Mouse (Mus musculus) thymus, postnatal 14 days (tissue): Measurements from ENCODE around the gene B830017H08Rik.

Source experiments
- DNase-seq: peaks from one replicate; pipeline ENCODE4 v3.0.0; 2021

B830017H08Rik gene

DNA sequence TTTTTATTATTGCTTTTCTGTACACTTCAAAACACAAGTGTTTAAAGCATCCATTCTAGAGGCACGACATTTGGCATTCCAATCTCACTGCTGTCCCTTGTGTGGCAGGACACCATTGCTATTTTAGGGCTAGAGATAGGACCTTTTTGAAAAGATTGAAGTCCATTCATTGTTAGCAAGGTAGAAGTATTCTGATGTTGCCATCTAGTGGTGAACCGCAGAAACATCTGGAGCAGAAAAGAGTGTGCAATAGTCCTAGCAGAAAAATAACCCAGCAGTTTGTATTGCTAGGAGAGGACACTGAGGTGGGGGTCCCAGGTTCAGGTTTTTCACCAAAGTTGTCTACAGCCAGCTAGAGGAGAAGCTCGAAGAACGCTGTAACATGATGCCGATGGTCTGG lies 20.8 kb upstream of the B830017H08Rik start:
- peak; percentile 36 for DNase-seq

DNA sequence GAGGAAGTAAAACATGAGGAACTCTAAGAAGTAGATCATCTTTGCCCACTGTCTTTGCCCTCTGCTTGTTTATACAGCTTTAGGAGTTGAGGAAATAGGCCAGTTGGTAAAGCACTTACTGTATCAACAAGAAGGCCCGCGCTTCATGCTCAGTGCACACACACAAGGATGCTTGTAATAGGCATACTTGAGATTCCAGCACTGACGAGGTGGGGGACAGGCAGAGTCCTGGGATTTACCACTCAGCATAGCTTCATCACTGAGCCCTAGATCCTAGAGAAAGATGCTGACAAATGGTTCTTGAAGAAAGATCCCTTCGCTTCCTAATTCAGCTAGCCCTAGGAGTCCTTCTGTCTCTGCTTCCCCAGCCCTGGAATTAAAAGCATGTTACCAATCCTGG lies 19.7 kb upstream of the B830017H08Rik start:
- no peak for DNase-seq

DNA sequence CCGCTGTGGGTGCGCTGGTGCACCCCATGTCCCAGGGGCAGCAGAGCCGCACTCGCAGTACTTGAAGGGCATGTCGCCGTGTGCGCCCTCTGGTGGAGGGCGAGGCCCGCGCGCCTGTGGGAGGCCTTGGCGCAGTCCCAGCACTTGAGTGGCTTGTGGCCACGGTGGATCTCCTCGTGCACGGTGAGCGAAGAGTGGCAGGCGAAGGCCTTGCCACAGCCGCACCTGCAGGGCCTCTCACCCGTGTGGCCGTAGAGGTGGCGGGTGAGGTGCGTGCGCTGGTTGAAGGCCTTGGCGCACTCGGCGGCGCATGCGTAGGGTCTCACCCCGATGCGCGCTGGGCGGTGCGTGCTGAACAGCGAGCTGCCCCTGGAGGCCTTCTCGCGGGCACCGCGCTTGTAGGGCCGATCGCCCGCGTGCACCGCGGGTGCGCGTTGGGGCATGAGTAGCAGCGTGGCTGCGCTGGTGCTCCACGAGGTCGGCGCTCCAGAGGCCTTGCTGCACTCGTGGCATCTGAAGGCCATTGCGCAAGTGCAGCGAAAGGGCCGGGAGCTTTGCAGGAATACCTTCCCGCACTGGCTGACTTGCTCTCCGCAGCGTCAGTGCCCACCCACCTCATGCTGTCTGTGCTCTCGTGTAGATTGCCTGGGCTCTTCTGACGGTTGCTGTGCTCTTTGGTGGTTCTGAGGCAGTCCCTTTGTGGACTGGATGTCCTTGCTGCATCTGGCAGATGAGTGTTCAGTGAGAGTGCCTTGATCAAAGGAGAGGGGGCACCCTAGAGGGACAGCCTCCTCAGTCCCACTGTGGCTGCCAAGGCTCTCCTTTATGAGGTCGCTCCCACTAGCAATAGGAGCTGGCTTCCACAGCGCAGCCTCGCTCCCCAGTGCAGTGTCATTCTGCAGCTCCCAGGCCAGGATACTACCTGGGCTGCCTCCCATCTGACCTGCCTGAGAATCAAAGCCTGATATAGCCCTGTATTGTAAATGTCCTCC lies 17.2 kb upstream of the B830017H08Rik start:
- peak; percentile 82 for DNase-seq

DNA sequence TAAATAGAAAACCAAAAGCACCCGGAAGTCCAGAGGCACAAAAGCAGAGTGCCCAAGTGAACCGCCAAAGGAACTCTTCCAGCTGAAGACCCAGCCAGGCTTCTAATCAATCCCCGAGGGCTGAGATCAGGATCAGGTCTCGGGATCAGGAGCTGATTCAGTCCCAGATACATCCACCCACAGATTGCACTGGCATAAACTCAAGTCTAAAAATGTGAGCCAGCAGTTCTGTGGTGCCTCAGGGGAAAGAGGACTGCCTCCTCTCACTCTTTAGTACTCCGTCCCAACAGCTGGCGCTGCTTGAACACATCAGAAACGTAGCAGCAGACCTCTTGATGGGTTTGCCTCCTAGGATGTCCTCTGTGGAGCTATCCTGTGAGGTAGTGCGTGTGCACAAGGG lies 16.4 kb upstream of the B830017H08Rik start:
- no peak for DNase-seq

DNA sequence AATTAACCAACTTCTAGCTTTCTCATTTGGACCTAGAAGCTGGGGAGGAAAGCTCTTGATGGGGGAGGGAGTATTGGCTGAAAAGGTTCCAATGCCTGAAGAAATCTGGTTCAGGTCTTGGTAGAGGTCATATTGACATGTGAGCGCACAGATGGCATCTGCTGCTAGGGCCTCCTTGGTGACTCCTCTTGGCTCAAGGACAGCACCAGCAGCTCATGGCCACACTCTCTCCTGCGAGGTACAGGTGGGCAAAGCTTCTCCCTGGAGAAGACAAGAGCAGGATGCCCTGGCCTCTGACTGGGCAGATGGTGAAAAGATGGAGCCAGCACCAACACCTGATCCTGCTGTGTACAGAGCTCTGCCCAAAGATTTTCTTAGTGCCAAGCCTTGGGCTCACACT lies 6.4 kb upstream of the B830017H08Rik start:
- DNase-seq: no peak

DNA sequence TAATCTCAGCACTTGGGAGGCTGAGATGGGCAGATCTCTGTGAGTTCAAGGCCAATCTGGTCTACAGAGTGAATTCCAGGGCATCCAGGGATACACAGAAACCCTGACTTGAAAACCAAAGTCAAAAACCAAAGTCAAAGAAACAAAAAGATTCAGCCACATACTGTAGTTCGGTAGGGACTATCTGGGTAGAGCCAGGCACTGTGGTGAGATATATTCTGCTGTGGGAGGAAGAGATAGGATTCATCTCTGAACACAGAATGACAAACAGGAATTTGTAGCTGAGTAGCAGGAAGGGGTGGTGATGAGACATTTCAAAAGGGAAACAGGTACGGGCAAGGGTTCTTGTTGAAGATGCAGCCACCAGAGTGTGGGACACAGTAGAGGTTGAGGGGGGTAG lies 4.7 kb upstream of the B830017H08Rik start:
- DNase-seq: no peak

DNA sequence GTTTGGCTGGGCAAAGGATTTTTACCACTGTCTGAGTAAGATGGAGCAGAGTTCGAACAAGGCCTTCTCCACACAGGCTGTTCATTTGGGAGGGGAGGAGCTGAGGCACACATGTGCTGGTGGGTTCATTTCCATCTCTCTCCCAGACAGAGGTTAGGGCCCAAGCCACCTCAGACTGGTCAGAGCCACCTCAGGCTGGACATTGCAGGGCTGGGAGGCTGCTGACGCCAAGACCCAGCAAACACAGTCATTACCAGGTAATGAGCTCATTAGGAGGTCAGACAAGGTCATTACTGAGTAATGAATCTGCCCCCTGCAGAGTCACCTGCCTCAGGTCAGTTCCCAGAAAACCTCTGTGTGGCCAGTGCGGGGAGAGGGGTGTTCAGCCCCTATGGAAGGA lies 4.1 kb upstream of the B830017H08Rik start:
- DNase-seq: no peak

DNA sequence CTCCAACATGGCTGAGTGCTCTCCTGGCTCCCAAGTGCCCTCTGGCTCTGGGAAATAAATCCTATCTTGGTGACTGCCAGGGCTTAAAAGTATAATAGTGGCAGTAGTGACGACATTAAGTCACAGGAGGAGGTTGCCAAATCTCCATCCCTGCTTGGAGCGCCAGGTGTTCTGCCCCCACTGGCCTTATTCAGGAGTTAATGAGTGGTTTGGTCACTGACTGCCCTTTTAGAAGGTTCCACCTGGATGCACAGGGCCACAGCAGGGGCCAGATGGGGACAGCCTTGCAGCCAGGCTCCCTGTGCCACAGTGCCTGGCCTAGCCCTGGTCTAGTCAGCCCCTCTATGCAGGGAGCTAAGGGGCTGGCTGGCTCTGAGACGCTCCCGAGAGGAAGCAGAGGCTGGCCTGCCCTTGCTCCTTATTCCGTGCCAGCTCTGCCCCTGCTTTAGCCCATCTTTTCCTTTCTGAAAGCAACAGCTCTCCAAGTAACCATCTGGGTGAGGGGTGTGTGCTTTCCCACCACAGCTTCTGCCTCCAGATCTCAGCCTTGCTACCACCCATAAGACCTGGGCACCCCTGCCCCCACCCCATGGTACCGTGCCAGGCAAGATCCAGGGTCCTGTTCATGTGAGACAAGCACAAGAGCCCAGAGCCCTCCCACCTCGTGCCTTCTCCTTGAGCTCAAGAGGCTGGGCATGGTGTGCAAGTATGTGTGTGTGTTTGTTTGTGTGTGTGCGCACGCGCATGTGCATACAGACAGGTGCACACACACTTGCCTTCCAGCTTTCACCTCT lies 2.3 kb upstream of the B830017H08Rik start:
- no peak for DNase-seq

DNA sequence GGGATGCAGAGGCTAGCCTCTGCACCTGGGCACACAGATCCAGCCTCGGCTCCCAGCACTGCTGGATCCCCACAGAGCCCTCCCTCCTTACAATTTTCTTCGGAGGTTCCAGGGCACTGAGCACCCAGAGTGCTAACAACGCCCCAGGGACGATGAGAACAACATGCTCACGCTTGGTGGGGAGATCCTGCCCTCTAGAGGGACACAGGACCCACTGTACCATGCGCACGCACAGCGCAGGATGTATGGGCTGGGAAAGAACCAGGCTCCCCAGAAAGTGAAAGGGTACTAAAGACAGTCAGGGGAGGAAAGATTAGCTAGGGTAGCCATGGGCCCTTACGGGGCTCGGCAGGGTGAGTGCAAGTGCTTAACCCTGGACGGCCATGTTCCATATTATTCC lies 1.1 kb upstream of the B830017H08Rik start:
- no peak for DNase-seq

DNA sequence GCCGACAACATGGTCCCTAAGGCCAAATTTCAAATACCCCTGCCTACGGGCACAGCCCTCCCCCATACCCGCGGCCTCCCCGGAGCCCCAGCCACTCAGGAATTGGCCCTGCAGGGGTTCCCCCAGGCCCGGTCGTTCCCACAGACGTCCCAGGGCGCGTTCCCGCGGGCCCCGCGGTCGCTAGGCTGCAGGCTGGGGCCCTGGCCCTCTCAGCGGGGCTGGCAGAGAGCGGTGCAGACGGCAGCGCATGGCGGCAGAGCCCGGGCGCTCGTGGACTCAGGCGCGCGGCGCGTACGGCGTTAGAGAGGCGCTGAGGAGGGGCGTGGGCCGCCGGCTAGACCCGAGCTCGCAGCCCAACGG lies 380 bp downstream of the B830017H08Rik start:
- DNase-seq: no peak

DNA sequence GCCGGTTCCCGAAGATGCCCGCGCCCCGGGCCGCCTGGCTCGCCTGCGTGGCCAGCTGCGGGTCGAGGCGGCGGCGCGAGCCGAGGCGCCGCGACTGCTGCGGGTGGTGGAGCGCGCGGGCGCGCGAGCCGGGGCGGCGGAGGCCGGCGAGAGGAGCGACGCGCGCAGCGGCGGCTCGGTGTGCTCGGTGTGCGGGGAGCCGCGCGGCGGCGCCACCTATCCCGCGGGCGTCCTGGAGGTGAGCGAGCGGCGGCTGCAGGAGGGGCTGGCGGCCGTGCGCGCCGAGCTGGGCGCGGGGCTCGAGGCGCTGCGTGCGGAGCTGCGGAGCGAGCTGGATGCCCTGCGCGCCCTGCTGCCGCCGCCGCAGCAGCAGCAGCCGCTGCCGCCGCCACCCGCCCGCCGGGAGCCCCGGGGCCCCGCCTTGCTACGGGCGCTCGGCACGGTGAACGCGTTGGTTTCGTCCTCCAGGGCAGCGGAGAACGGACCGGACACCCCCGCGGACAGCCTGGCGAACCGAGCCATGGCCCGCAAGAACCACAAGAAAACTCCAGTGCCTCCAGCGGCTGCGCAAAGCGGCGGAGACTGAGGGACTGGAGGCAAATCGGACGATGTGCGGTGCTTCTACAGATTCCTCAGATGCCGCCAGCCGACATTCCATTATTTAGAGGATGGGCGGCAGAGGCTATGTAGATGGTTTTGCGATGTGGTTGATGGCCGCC lies 919 bp downstream of the B830017H08Rik start:
- DNase-seq: no peak

DNA sequence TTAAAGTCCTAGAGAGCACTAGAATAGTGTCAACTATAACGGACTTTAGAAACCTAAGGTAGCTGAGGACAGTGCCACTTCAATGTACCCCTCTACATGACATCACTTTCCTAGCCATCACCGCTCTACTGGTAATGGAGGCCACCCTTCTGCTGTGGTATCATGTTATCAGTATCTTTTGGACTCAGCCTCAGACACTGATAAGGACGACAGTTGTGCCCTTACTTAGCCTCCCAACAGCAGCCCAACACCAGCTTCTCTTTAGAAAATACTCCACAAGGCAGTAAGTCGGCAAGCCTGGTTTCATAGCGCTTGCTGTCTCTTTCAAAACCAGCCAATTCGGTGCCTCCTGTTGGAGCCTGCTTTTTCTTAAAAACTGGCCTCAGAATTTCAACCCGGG lies 1.6 kb downstream of the B830017H08Rik start:
- no peak for DNase-seq

DNA sequence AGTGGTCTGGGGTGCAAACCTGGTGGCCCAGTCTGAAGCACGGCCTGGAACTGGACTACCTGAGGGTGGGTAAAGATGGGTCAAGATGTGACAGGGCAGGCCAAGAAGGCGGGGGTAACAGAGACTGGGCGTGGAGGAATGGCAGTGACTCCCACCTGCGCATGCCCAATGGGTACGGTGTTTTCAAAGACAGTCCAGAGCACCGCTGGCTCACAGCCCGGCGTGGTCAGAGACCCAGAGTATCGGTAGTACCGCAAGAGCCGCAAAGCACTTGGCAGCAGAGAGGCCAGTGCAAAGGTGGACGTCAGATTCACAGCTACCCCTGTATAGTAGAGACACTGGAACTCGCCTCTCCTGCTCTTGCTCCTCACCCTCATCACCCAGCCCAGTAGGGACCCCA lies 2.6 kb downstream of the B830017H08Rik start:
- DNase-seq: no peak

DNA sequence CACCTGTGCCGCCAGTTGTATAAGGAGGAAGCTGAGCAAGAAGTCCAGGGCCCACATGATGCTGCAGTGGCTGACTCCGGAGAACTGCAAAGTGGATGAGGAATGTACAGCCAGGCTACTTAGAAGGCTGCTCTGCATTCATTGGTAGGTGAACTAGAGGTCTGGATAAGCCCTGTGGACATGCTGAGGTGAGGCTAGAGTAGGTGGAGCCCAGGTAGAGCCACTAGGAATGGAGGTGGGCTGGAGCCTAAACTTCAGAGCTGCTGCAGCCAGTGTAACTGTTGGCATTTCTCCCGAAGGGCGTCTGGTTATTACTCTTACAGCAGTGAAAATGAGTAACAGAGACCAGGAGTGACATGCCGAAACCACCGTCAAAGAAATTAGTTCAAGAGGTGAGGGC lies 5.1 kb downstream of the B830017H08Rik start, which contains the start of gene Car15:
Gene Car15, minus strand, starts transcription at position 314 of the 400 bp plus-strand sequence.
- DNase-seq: no peak

DNA sequence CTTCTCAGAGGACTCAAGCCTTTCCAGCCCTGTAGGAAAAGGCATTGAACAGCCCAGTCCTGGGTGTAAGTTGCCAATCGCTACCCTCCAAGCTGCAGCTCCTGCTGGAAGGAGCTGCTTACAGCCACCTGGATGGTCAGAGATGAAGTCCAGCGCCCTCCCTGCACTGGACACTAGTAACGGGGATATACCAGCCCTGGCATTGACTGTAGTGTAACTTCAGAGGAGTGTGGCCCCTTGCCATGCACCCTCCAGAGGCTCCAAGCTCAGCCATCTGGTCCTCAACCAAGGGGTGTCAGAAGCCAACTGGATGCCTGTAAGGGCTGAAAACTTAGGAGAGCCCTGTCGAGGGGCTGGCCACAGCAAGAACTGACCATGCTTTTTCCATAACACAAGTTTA lies 7.1 kb downstream of the B830017H08Rik start:
- DNase-seq: no peak

DNA sequence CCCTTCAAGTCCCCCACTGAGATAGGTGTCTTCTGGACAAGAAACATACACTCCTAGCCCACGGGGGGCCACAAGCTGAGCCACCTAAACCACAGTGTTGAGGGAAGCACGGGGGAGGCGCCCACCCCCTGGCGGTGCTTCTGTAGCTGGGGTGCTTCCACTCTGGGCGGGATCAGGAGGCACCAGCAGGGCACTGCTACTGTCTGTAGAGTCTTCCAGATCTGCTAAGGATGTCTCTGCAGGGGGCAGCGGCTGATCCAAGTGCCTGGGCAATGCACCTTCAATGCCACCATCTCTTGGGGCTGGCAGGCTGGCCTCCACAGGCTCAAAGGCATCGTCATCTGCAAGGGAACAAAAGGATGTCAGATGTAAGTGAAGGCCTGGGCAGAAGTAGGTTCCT lies 9.5 kb downstream of the B830017H08Rik start:
- DNase-seq: no peak

DNA sequence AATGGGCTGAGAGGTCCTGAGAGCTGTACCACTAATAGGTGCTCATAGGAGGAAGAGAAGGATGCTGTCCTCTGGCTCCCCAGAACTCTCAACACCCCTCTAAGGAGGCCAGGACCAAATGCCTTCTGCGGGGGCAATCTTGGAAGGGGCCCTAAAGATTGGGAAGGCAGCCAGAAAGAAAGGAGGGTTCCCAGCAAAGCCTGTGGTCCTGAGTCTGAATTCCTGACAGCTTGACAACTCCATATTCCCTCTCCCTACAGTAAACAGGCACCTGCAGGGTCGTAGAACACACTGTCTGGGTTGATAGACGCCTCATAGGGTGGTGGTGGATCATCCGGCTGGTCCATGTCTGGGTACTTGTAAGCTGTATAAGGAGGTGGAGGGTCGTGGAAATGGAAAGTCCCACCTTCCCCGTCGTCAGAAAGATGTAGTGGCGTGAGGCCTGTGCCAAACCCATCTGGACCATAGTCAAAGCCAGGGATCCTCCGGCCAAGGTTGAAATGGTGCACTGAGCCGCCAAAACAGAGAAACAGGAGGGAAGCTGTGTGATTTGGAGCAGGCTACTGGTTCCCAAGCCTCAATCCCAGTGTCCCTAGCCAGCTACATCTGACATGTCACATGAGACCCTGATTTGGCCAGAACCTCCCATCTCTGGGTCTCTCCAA lies 10.9 kb downstream of the B830017H08Rik start:
- DNase-seq: no peak

DNA sequence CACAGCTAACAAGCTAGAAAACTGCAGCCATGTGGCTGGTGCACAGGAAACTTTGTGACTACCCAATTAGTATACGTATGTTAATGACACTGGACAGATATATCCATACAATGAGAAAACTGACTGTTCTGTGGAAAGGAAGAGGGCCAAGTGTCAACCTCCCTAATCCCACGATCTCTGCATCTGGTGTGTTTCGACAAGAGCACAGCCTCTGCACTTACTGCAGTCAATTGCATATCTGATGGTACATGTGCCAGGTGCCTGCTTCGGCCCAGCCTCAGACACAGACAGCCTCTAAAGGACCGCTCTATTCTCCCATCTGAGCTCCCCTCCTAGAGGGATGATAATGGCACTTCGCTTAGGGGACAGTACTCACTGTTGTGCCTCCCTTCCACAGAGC lies 15.5 kb downstream of the B830017H08Rik start:
- no peak for DNase-seq

DNA sequence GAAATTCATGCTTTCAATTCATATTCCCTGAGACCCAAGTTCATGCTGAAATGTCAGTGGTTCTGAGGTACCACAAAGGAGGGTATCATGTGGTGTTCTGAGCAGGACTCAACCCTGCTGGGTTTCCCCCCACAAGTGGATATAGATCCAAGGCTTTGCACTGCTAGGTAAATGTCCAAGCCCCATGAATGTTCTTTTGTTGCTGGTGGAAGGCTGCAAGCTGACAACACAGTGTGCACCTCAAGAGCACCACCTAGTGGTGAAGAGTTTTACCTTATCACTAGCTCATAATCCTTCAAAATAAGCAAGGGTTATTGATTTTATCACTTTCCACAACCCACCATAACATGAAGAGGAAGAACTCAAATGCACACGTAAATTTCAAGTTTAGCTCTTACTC lies 16.0 kb downstream of the B830017H08Rik start:
- DNase-seq: peak; percentile 48

DNA sequence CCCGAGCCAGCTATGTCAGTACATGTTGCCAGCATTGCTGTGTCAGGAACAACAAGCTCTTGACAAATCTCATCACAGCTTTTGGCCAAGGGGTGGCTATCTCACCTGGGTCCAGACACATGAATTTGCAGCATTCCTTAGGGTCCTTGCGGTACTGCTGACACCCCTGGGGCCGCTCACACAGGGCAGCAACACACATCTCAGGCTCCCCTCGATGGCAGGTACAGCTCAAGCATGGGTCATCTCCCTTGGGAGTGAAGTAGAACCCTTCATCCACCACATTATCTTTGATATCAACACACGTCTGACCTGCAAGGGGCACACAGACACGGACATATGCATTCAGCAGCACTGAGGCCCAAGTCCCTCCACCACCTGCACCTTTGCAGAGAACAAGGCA lies 16.6 kb downstream of the B830017H08Rik start:
- no peak for DNase-seq

DNA sequence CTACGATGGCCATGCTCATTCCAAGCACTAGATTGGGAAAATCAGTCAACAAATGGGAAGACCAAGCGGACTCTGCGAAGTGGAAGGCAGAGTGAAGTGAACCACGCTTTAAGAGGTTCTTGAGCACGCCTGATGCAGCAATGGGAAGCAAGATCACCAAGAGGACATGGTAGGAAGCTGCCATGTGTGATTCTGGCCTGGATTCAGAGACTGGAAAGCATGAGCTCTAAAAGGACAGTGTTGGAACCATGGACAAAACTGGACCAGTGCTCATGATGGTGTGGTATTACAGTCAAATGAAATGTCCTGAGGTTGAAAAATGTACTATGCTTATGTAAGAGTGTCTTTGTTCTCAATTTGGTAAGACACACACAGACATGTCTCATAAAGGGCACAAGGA lies 18.4 kb downstream of the B830017H08Rik start:
- no peak for DNase-seq

DNA sequence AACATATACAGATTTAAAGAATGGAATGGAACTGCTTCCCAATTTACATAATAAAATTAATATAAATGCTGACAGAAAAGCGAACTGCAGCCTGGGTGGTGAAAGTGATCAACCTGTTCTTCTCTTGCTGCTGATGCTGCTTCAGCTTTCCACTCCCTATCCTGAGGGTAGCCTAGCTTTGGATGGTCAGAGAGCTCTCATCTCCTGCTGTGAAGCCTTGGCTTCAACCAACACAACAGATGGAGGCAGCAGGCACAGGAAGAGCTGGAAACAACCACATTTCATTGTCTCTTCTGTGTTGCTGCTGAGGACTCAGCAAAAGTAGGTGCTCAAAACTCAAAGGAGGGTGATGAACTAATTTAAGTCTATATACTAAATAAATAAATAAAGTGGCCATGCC lies 18.9 kb downstream of the B830017H08Rik start:
- DNase-seq: no peak

DNA sequence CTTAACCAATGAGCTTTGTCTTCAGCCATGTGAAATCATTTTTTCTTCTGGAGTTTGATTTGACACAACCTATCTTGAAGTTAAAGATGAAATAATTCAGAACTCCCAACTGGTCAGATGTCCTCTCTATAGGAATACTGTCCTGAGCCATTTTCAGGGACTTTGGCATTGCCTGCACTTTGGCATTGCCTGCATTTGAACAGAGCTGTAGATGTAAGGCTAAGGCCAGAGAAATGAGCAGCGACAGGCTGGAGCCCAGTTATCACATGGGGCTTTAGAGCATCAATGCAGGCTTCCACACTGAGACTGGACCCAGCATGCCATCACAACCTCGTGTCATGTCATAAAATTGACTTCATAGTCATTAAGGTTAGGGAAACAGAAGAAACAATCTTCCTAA lies 20.3 kb downstream of the B830017H08Rik start:
- no peak for DNase-seq
